In the genomic region with DNA sequence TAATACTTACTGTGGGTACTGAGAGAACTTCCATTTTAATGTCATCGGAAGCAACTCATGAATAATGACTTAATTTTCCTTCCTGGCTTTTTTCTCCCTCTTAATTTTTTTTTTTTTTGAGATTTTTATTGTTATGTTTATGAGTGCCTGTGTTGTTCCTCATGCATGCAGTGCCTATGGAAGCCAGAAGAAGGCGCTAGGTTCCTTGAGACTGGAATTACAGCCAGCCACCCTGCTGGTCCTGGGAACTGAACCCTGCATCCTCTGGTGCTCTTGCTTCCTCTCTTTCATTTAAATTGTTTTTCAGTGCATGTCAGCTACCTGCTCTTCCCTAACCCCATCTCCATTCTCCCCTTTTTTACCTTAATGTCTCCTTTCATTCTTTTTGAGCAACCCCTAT, we compare ENCODE assay signal across 8 mouse cellular contexts. TPM values are rescaled to one million over a fixed set of nuclear protein-coding genes. Genes with fewer than 3 reads are reported as not detected.
A peak's percentile ranks its signal among the peaks of the same experiment; 100 is the strongest.
DNase-seq lines count a peak whose midpoint lies in the region; ATAC-seq and TF ChIP-seq lines count a peak whose summit lies in the region.

No protein-coding gene starts in this region.

- peak overlapping the region; percentile 99 for H3K4me2 ChIP-seq in neural tube, embryonic 14.5 days (ENCODE audit: low read depth, low read length)

- WGBS in liver, adult 2 months = 83% methylated on average over 2 of the region's 2 CpGs
- 34% methylated on average over 2 of the region's 2 CpGs for WGBS in neural tube, embryonic 14.5 days

- H3K9me3 ChIP-seq in neural tube, embryonic 14.5 days (ENCODE audit: control insufficient read depth, low read length) = no peaks in the 10 kb centered on the region

- peak; percentile 58 for TF ChIP-seq CTCF in liver, adult 2 months (IDR thresholded peaks at IDR 0.05; ENCODE audit: low read depth, low read length)

- no peak for ATAC-seq in neural tube, embryonic 14.5 days (ENCODE audit: low read depth)

- no peak overlapping the region for H3K27ac ChIP-seq in liver, adult 2 months (replicated peaks; ENCODE audit: insufficient read depth, low read depth, low read length)
- no peak overlapping the region for H3K27ac ChIP-seq in neural tube, embryonic 14.5 days (ENCODE audit: low read depth, low read length)

- peak; percentile 63 for DNase-seq in left cerebral cortex, postnatal 4 days
- DNase-seq in left cerebral cortex, postnatal 25 days (ENCODE audit: low spot score in 2 of 2) = no peak
- DNase-seq in cerebellum, postnatal 10 days = peak; percentile 83 to 85
- DNase-seq in heart, postnatal 10 days = peak; percentile 39 to 59
- DNase-seq in liver, adult 2 months (ENCODE audit: extremely low read depth, low read depth, low spot score) = no peak
- DNase-seq in c-Kit-positive CD71-positive TER-119-positive erythroid progenitor cells, embryonic 14.5 days (ENCODE audit: low spot score) = no peak
- DNase-seq in gastrocnemius, adult 8-10 months (ENCODE audit: low spot score in 2 of 2) = no peak

- no peak for TF ChIP-seq POLR2A in liver, adult 2 months (IDR thresholded peaks at IDR 0.05; ENCODE audit: extremely low read depth, insufficient read depth, low read length)

- no peaks in the 10 kb centered on the region for H3K36me3 ChIP-seq in liver, adult 2 months (ENCODE audit: control insufficient read depth, insufficient read depth, low read length)
- H3K36me3 ChIP-seq in neural tube, embryonic 14.5 days (ENCODE audit: control insufficient read depth, insufficient read depth, low read length) = no peaks in the 10 kb centered on the region

- no peak overlapping the region for H3K9ac ChIP-seq in liver, adult 2 months (ENCODE audit: low read depth, low read length)
- H3K9ac ChIP-seq in neural tube, embryonic 14.5 days (replicated peaks; ENCODE audit: low read depth, low read length) = no peak overlapping the region

- no peak overlapping the region for H3K4me3 ChIP-seq in liver, adult 2 months (ENCODE audit: insufficient read depth, low read depth, low read length)
- H3K4me3 ChIP-seq in neural tube, embryonic 14.5 days (ENCODE audit: low read depth, low read length) = peak overlapping the region; percentile 70

- H3K27me3 ChIP-seq in liver, adult 2 months (ENCODE audit: control insufficient read depth, insufficient read depth, low read length) = no peaks in the 10 kb centered on the region
- peaks cover 6% of the 10 kb centered on the region; the same call in 1 of the 2 replicates for H3K27me3 ChIP-seq in neural tube, embryonic 14.5 days (ENCODE audit: control insufficient read depth, insufficient read depth, low read length)

- peaks cover 8% of the 10 kb centered on the region for H3K4me1 ChIP-seq in liver, adult 2 months (ENCODE audit: control insufficient read depth, insufficient read depth, low read length)
- peaks cover 27% of the 10 kb centered on the region for H3K4me1 ChIP-seq in neural tube, embryonic 14.5 days (ENCODE audit: control insufficient read depth, insufficient read depth, low read length)

- peaks cover 8% of the 10 kb centered on the region; the same call in 1 of the 2 replicates for H3K79me2 ChIP-seq in liver, adult 2 months (ENCODE audit: control insufficient read depth, insufficient read depth, low read length)

- intact Hi-C loops in left cerebral cortex, postnatal 4 days (cut with DNase I) = no loop called here
- intact Hi-C loops in left cerebral cortex, postnatal 25 days (cut with DNase I) = loop anchor here (5.0 kb wide), 2 partner anchors 71 to 146 kb away; a partner anchor contains a TSS
- intact Hi-C loops in heart, postnatal 10 days (cut with DNase I) = no loop called here

RNA-seq across cellular contexts. Expression of a gene that starts 2.1 kb away (rescaled TPM):
- total RNA-seq in left cerebral cortex, postnatal 4 days (2021) = 10 to 100 TPM; 39.3 to 40.0 TPM
- total RNA-seq in left cerebral cortex, postnatal 25 days (2021) = 10 to 100 TPM; 32.1 to 32.7 TPM
- 10 to 100 TPM; 15.3 to 18.3 TPM for total RNA-seq in heart, postnatal 10 days (2021)
- total RNA-seq in liver, adult 2 months (2014; rRNA removed) = 4.4 and 6.8 TPM in 2 replicates
- polyA plus RNA-seq in liver, adult 2 months (2012; rRNA removed) = 11.3 and 14.1 TPM in 2 replicates
- 5.4 and 9.4 TPM in 2 replicates for polyA plus RNA-seq in neural tube, embryonic 14.5 days (2014; fragmentation: Nextera tagmentation; extraction: Ambion mirVana)
- total RNA-seq in gastrocnemius, adult 8-10 months (2022) = 10 to 100 TPM in 3 of 4 experiments, 1 to 10 TPM in 1; 8.9 to 12.8 (median 11.3) TPM

RNA-seq across cellular contexts. Expression of a gene that starts 23.0 kb away (rescaled TPM):
- total RNA-seq in left cerebral cortex, postnatal 4 days (2021) = 1 to 10 TPM; 8.3 to 8.6 TPM
- total RNA-seq in left cerebral cortex, postnatal 25 days (2021) = 1 to 10 TPM; 6.1 to 6.3 TPM
- 100 to 1,000 TPM; 189 to 244 TPM for total RNA-seq in heart, postnatal 10 days (2021)
- 1.8 and 2.0 TPM in 2 replicates for total RNA-seq in liver, adult 2 months (2014; rRNA removed)
- 3.5 and 5.1 TPM in 2 replicates for polyA plus RNA-seq in liver, adult 2 months (2012; rRNA removed)
- polyA plus RNA-seq in neural tube, embryonic 14.5 days (2014; fragmentation: Nextera tagmentation; extraction: Ambion mirVana) = 13.0 and 14.9 TPM in 2 replicates
- 1,000 to 10,000 TPM; 2,275 to 3,003 (median 2,494) TPM for total RNA-seq in gastrocnemius, adult 8-10 months (2022)

RNA-seq across cellular contexts. Expression of a gene that starts 25.5 kb away (rescaled TPM):
- not detected for total RNA-seq in left cerebral cortex, postnatal 4 days (2021)
- total RNA-seq in left cerebral cortex, postnatal 25 days (2021) = not detected
- 100 to 1,000 TPM in 1 of 2 experiments, 10 to 100 TPM in 1; 90.6 to 123 TPM for total RNA-seq in heart, postnatal 10 days (2021)
- total RNA-seq in liver, adult 2 months (2014; rRNA removed) = not detected in 2 replicates
- not detected in 2 replicates for polyA plus RNA-seq in liver, adult 2 months (2012; rRNA removed)
- polyA plus RNA-seq in neural tube, embryonic 14.5 days (2014; fragmentation: Nextera tagmentation; extraction: Ambion mirVana) = 0.32 and 0.62 TPM in 2 replicates
- 1,000 to 10,000 TPM in 3 of 4 experiments, 100 to 1,000 TPM in 1; 926 to 1,454 (median 1,403) TPM for total RNA-seq in gastrocnemius, adult 8-10 months (2022)

RNA-seq across cellular contexts. Expression of a gene that starts 33.5 kb away (rescaled TPM):
- 10 to 100 TPM; 13.4 to 15.1 TPM for total RNA-seq in left cerebral cortex, postnatal 4 days (2021)
- 10 to 100 TPM; 11.1 to 13.0 TPM for total RNA-seq in left cerebral cortex, postnatal 25 days (2021)
- 10 to 100 TPM; 12.9 to 14.1 TPM for total RNA-seq in heart, postnatal 10 days (2021)
- total RNA-seq in liver, adult 2 months (2014; rRNA removed) = 2.6 and 4.9 TPM in 2 replicates
- 7.7 and 9.4 TPM in 2 replicates for polyA plus RNA-seq in liver, adult 2 months (2012; rRNA removed)
- 26.6 and 34.5 TPM in 2 replicates for polyA plus RNA-seq in neural tube, embryonic 14.5 days (2014; fragmentation: Nextera tagmentation; extraction: Ambion mirVana)
- 1 to 10 TPM; 6.3 to 9.7 (median 9.4) TPM for total RNA-seq in gastrocnemius, adult 8-10 months (2022)

RNA-seq across cellular contexts. Expression of a gene that starts 42.3 kb away (rescaled TPM):
- 10 to 100 TPM; 13.6 to 14.3 TPM for total RNA-seq in left cerebral cortex, postnatal 4 days (2021)
- 10 to 100 TPM; 13.0 to 13.8 TPM for total RNA-seq in left cerebral cortex, postnatal 25 days (2021)
- total RNA-seq in heart, postnatal 10 days (2021) = 1 to 10 TPM; 3.5 to 4.1 TPM
- total RNA-seq in liver, adult 2 months (2014; rRNA removed) = 2.3 and 3.9 TPM in 2 replicates
- polyA plus RNA-seq in liver, adult 2 months (2012; rRNA removed) = 2.4 and 2.7 TPM in 2 replicates
- polyA plus RNA-seq in neural tube, embryonic 14.5 days (2014; fragmentation: Nextera tagmentation; extraction: Ambion mirVana) = 8.8 and 9.8 TPM in 2 replicates
- 1 to 10 TPM; 4.9 to 7.7 (median 5.1) TPM for total RNA-seq in gastrocnemius, adult 8-10 months (2022)

Comparison
In these comparisons a context has a peak if more than half of its experiments do, and no peak if none do; other contexts are left out.
1. DNase-seq: peak in left cerebral cortex, postnatal 4 days (single experiment), cerebellum, postnatal 10 days (2 of 2) and heart, postnatal 10 days (2 of 2); none in left cerebral cortex, postnatal 25 days (0 of 2), liver, adult 2 months (single experiment), c-Kit-positive CD71-positive TER-119-positive erythroid progenitor cells, embryonic 14.5 days (single experiment) and gastrocnemius, adult 8-10 months (0 of 2).
2. RNA of a gene that starts 23.0 kb away (total RNA-seq): 2,275 to 3,003 TPM in gastrocnemius, adult 8-10 months and 189 to 244 TPM in heart, postnatal 10 days; 8.3 to 8.6 TPM in left cerebral cortex, postnatal 4 days, 6.1 to 6.3 TPM in left cerebral cortex, postnatal 25 days and 1.8 to 2.0 TPM in liver, adult 2 months; every median in the first group is over 10 times any median in the second.
3. RNA of a gene that starts 25.5 kb away (total RNA-seq): 926 to 1,454 TPM in gastrocnemius, adult 8-10 months and 90.6 to 123 TPM in heart, postnatal 10 days; not detected in left cerebral cortex, postnatal 25 days, not detected in left cerebral cortex, postnatal 4 days and not detected in liver, adult 2 months; every median in the first group is over 10 times any median in the second.